In the genomic region with DNA sequence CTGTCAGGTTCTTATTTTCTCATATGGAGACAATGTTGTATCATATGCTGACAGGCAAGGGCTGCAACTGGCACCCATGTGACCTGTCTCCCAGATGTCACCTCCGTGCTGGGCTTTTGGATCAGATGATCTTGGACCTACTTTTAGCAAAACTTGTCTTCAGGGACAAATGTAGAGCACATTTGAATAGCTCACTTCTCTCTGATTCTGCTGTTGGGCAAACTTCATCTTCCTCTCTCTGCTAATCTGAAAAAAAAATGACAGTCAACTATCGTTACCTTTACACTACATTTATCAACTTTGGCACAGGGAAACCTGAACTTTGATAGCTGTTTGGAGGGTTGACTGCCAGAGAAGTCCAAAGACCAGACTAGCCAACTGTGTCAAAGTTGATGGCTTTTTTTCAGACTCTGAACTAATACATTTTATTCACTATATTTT, we compare ENCODE assay signal across 23 mouse cellular contexts. TPM values are rescaled to one million over a fixed set of nuclear protein-coding genes. Genes with fewer than 3 reads are reported as not detected.
A peak's percentile ranks its signal among the peaks of the same experiment; 100 is the strongest.
DNase-seq lines count a peak whose midpoint lies in the region; ATAC-seq and TF ChIP-seq lines count a peak whose summit lies in the region.
"Had no signal": no experiment of that assay in that cellular context is flagged by ENCODE, and none has a peak within 500 bp of the region (broad histone marks: within the 10 kb centered on the region; RNA-seq: fewer than 3 reads in every experiment).

No protein-coding gene starts in this region.

- no peak overlapping the region for H3K4me2 ChIP-seq in heart, postnatal 0 days (ENCODE audit: low read depth, low read length)
- H3K4me2 ChIP-seq in intestine, embryonic 16.5 days (ENCODE audit: low read depth, low read length) = no peak overlapping the region
- no peak overlapping the region for H3K4me2 ChIP-seq in midbrain, embryonic 13.5 days (replicated peaks)
- H3K4me2 ChIP-seq: liver, embryonic 15.5 days; neural tube, embryonic 12.5 days; stomach, embryonic 15.5 days had no signal

- no peaks in the 10 kb centered on the region for H3K36me3 ChIP-seq in heart, postnatal 0 days (replicated peaks; ENCODE audit: control insufficient read depth, insufficient read depth, low read length)
- H3K36me3 ChIP-seq in intestine, embryonic 16.5 days (ENCODE audit: control insufficient read depth, insufficient read depth, low read length) = no peaks in the 10 kb centered on the region
- H3K36me3 ChIP-seq in midbrain, embryonic 13.5 days = no peaks in the 10 kb centered on the region
- H3K36me3 ChIP-seq: embryonic facial prominence, embryonic 10.5 days; limb, embryonic 10.5 days; liver, embryonic 15.5 days; midbrain, embryonic 10.5 days; neural tube, embryonic 12.5 days; stomach, embryonic 15.5 days had no signal

- WGBS in heart, postnatal 0 days = 36% methylated on average over 2 of the region's 2 CpGs
- 66% methylated on average over 2 of the region's 2 CpGs for WGBS in intestine, embryonic 16.5 days
- 84% methylated on average over 2 of the region's 2 CpGs for WGBS in midbrain, embryonic 13.5 days

- ATAC-seq in heart, postnatal 0 days (ENCODE audit: insufficient read depth, low read depth) = 0 out of 2 replicates have a peak, but pooled peaks have one; percentile 30
- ATAC-seq in intestine, embryonic 16.5 days = peak; percentile 62
- no peak for ATAC-seq in midbrain, embryonic 13.5 days
- ATAC-seq: forebrain, embryonic 14.5 days had no signal

- H3K27ac ChIP-seq in heart, postnatal 0 days (ENCODE audit: low read depth) = peak overlapping the region; percentile 45; the same call in 1 of the 2 replicates
- peak overlapping the region; percentile 6; the same call in 1 of the 2 replicates for H3K27ac ChIP-seq in intestine, embryonic 16.5 days (ENCODE audit: low read length)
- no peak overlapping the region for H3K27ac ChIP-seq in midbrain, embryonic 13.5 days
- H3K27ac ChIP-seq: embryonic facial prominence, embryonic 10.5 days; limb, embryonic 10.5 days; midbrain, embryonic 10.5 days; neural tube, embryonic 12.5 days; stomach, embryonic 15.5 days had no signal

- no peaks in the 10 kb centered on the region for H3K9me3 ChIP-seq in heart, postnatal 0 days (replicated peaks; ENCODE audit: control insufficient read depth, low read length)
- no peaks in the 10 kb centered on the region for H3K9me3 ChIP-seq in intestine, embryonic 16.5 days (ENCODE audit: control insufficient read depth, low read length)
- H3K9me3 ChIP-seq in midbrain, embryonic 13.5 days = no peaks in the 10 kb centered on the region
- H3K9me3 ChIP-seq: embryonic facial prominence, embryonic 10.5 days; limb, embryonic 10.5 days; liver, embryonic 15.5 days; midbrain, embryonic 10.5 days; neural tube, embryonic 12.5 days; stomach, embryonic 15.5 days had no signal

- no peak for TF ChIP-seq CTCF in heart, postnatal 0 days (IDR thresholded peaks at IDR 0.05; ENCODE audit: low read depth)

- peaks cover 7% of the 10 kb centered on the region; the same call in 1 of the 2 replicates for H3K4me1 ChIP-seq in heart, postnatal 0 days (ENCODE audit: control insufficient read depth, insufficient read depth)
- peaks cover 12% of the 10 kb centered on the region for H3K4me1 ChIP-seq in intestine, embryonic 16.5 days (ENCODE audit: control insufficient read depth, insufficient read depth, low read length)
- 0 out of 2 replicates have a peak, but pooled peaks cover 3% of the 10 kb centered on the region for H3K4me1 ChIP-seq in midbrain, embryonic 13.5 days (replicated peaks)

- H3K4me3 ChIP-seq in heart, postnatal 0 days (ENCODE audit: low read depth, low read length) = no peak overlapping the region
- H3K4me3 ChIP-seq in intestine, embryonic 16.5 days (ENCODE audit: low read length) = no peak overlapping the region
- H3K4me3 ChIP-seq in midbrain, embryonic 13.5 days (replicated peaks) = no peak overlapping the region
- H3K4me3 ChIP-seq: embryonic facial prominence, embryonic 10.5 days; limb, embryonic 10.5 days; liver, embryonic 15.5 days; midbrain, embryonic 10.5 days; neural tube, embryonic 12.5 days; stomach, embryonic 15.5 days had no signal

- DNase-seq in kidney, adult 18-20 months = peak; percentile 23
- no peak for DNase-seq in kidney, postnatal 4 days
- peak; percentile 20 for DNase-seq in heart, postnatal 0 days (ENCODE audit: low spot score)
- DNase-seq in kidney, postnatal 25 days = peak; percentile 51 to 54
- no peak for DNase-seq in Muller cell, postnatal 12 days (ENCODE audit: inconsistent ontology term)
- DNase-seq: adrenal gland, postnatal 14 days; cerebellum, adult 2 months; lung, postnatal 36 days; thymus, adult 2 months had no signal

- 0 out of 2 replicates have a peak, but pooled peaks have one; percentile 47 for TF ChIP-seq EP300 in heart, postnatal 0 days (IDR thresholded peaks at IDR 0.05; ENCODE audit: low read depth)

- no peaks in the 10 kb centered on the region for H3K27me3 ChIP-seq in heart, postnatal 0 days (ENCODE audit: control insufficient read depth, insufficient read depth, low read length)
- no peaks in the 10 kb centered on the region for H3K27me3 ChIP-seq in intestine, embryonic 16.5 days (replicated peaks; ENCODE audit: control insufficient read depth, insufficient read depth, low read length)
- H3K27me3 ChIP-seq in midbrain, embryonic 13.5 days = no peaks in the 10 kb centered on the region
- H3K27me3 ChIP-seq: neural tube, embryonic 12.5 days; stomach, embryonic 15.5 days had no signal

- no peak overlapping the region for H3K9ac ChIP-seq in heart, postnatal 0 days (replicated peaks; ENCODE audit: low read depth, low read length)
- H3K9ac ChIP-seq in intestine, embryonic 16.5 days (ENCODE audit: low read depth, low read length) = no peak overlapping the region
- no peak overlapping the region for H3K9ac ChIP-seq in midbrain, embryonic 13.5 days (replicated peaks)
- H3K9ac ChIP-seq: liver, embryonic 15.5 days; neural tube, embryonic 12.5 days; stomach, embryonic 15.5 days had no signal

RNA-seq across cellular contexts. Expression of a gene that starts 10.2 kb away (rescaled TPM):
- total RNA-seq in heart, postnatal 0 days (2014; rRNA removed; ENCODE audit: low replicate concordance) = 36.5 and 48.8 TPM in 2 replicates
- polyA plus RNA-seq in heart, postnatal 0 days (2015; fragmentation: Nextera tagmentation; extraction: Ambion mirVana) = 82.5 and 83.3 TPM in 2 replicates
- 165 and 167 TPM in 2 replicates for polyA plus RNA-seq in intestine, embryonic 16.5 days (2015; fragmentation: Nextera tagmentation; extraction: Ambion mirVana)
- 31.2 and 31.6 TPM in 2 replicates for polyA plus RNA-seq in midbrain, embryonic 13.5 days (2015; fragmentation: Nextera tagmentation; extraction: Ambion mirVana)

RNA-seq across cellular contexts. Expression of a gene that starts 22.1 kb away (rescaled TPM):
- total RNA-seq in heart, postnatal 0 days (2014; rRNA removed; ENCODE audit: low replicate concordance) = 3.4 and 6.1 TPM in 2 replicates
- polyA plus RNA-seq in heart, postnatal 0 days (2015; fragmentation: Nextera tagmentation; extraction: Ambion mirVana) = 0.49 and 0.56 TPM in 2 replicates
- polyA plus RNA-seq in intestine, embryonic 16.5 days (2015; fragmentation: Nextera tagmentation; extraction: Ambion mirVana) = 1.0 TPM in 2 replicates
- polyA plus RNA-seq in midbrain, embryonic 13.5 days (2015; fragmentation: Nextera tagmentation; extraction: Ambion mirVana) = 17.0 and 24.5 TPM in 2 replicates
- total RNA-seq: monocyte, adult 5-6 weeks had no signal

RNA-seq across cellular contexts. Expression of a gene that starts 41.9 kb away (rescaled TPM):
- total RNA-seq in heart, postnatal 0 days (2014; rRNA removed; ENCODE audit: low replicate concordance) = 0.08 TPM in 1 of 2 replicates, not detected in the other
- 0.08 and 0.26 TPM in 2 replicates for polyA plus RNA-seq in heart, postnatal 0 days (2015; fragmentation: Nextera tagmentation; extraction: Ambion mirVana)
- polyA plus RNA-seq in intestine, embryonic 16.5 days (2015; fragmentation: Nextera tagmentation; extraction: Ambion mirVana) = 0.61 TPM in 2 replicates
- 0.70 and 0.88 TPM in 2 replicates for polyA plus RNA-seq in midbrain, embryonic 13.5 days (2015; fragmentation: Nextera tagmentation; extraction: Ambion mirVana)
- total RNA-seq: adrenal gland, postnatal 14 days; hematopoietic stem cell, adult 5-6 weeks; MEL; monocyte, adult 5-6 weeks had no signal
- polyA plus RNA-seq: liver, embryonic 15.5 days; spleen, adult 2 months had no signal

RNA-seq across cellular contexts. Expression of a gene that starts 56.5 kb away (rescaled TPM):
- total RNA-seq in heart, postnatal 0 days (2014; rRNA removed; ENCODE audit: low replicate concordance) = not detected in 2 replicates
- polyA plus RNA-seq in heart, postnatal 0 days (2015; fragmentation: Nextera tagmentation; extraction: Ambion mirVana) = not detected in 2 replicates
- polyA plus RNA-seq in intestine, embryonic 16.5 days (2015; fragmentation: Nextera tagmentation; extraction: Ambion mirVana) = not detected in 2 replicates
- polyA plus RNA-seq in midbrain, embryonic 13.5 days (2015; fragmentation: Nextera tagmentation; extraction: Ambion mirVana) = 0.08 TPM in 1 of 2 replicates, not detected in the other
- total RNA-seq: adrenal gland, postnatal 14 days; hematopoietic stem cell, adult 5-6 weeks; MEL; monocyte, adult 5-6 weeks had no signal
- polyA plus RNA-seq: embryonic facial prominence, embryonic 10.5 days; forebrain, embryonic 14.5 days; gonadal fat pad, adult 2 months; limb, embryonic 10.5 days; liver, embryonic 15.5 days; midbrain, embryonic 10.5 days; stomach, embryonic 15.5 days had no signal

Comparison
In these comparisons a context has a peak if more than half of its experiments do, and no peak if none do; other contexts are left out.
1. DNase-seq: peak in kidney, adult 18-20 months (single experiment), heart, postnatal 0 days (single experiment) and kidney, postnatal 25 days (2 of 2); none in kidney, postnatal 4 days (0 of 2) and Muller cell, postnatal 12 days (single experiment).